Mouse (Mus musculus) myocyte (in vitro differentiated cells): ENCODE results near the gene Zfp46. TPM values are rescaled to one million over a fixed set of nuclear protein-coding genes. Genes with fewer than 3 reads are reported as not detected.

Source experiments
- H3K27me3 ChIP-seq: one replicate; pipeline ENCODE4 v1.6.1; 2011; ENCODE audit not compliant: control insufficient read depth, insufficient read depth, insufficient read length
- H3K36me3 ChIP-seq: one replicate; pipeline ENCODE4 v1.6.1; 2011; ENCODE audit not compliant: control insufficient read depth, insufficient read depth
- H3K4me2 ChIP-seq: one replicate; pipeline ENCODE4 v1.6.1; 2011; ENCODE audit warnings: low read depth, control low read depth
- H3K4me3 ChIP-seq: one replicate; pipeline ENCODE4 v1.5.1; 2011; ENCODE audit warnings: mild to moderate bottlenecking, control low read depth, moderate library complexity
- H3K79me2 ChIP-seq: one replicate; pipeline ENCODE4 v1.6.1; 2011; ENCODE audit not compliant: control insufficient read depth, insufficient read depth
- H3ac ChIP-seq: one replicate; pipeline ENCODE4 v1.6.1; 2011; ENCODE audit not compliant: control insufficient read depth, insufficient read length
- CEBPB ChIP-seq: IDR thresholded peaks from 2 replicates; pipeline ENCODE4 v1.6.1; 2011; ENCODE audit warnings: mild to moderate bottlenecking, moderate library complexity; ENCODE audit not compliant: poor library complexity, insufficient read depth, severe bottlenecking
- E2F4 ChIP-seq: IDR thresholded peaks from one replicate; pipeline ENCODE4 v1.6.1; 2011; ENCODE audit warnings: mild to moderate bottlenecking, control low read depth, moderate library complexity; ENCODE audit not compliant: insufficient read depth
- MAX ChIP-seq: IDR thresholded peaks from one replicate; pipeline ENCODE4 v1.6.1; 2011; ENCODE audit warnings: low read depth, mild to moderate bottlenecking, control low read depth
- MYOD1 ChIP-seq, 3 experiments: IDR thresholded peaks; one replicate each; pipeline ENCODE4 v1.6.1; 2011; ENCODE audit warnings: control low read depth in 2 of 3, low read depth in 2 of 3, mild to moderate bottlenecking in 2 of 3, moderate library complexity in 1 of 3; ENCODE audit not compliant: insufficient read length in 2 of 3, control insufficient read depth in 1 of 3
- MYOG ChIP-seq, 3 experiments: IDR thresholded peaks; one replicate each; pipeline ENCODE4 v1.6.1; 2011; ENCODE audit warnings: control low read depth in 2 of 3, low read depth in 2 of 3, mild to moderate bottlenecking in 2 of 3; ENCODE audit not compliant: insufficient read length in 2 of 3, control insufficient read depth in 1 of 3, insufficient read depth in 1 of 3
- POLR2A ChIP-seq: IDR thresholded peaks from one replicate; pipeline ENCODE4 v1.6.1; 2011; ENCODE audit warnings: low read depth, mild to moderate bottlenecking, control low read depth, moderate library complexity; ENCODE audit not compliant: insufficient read length
- POLR2AphosphoS2 ChIP-seq: IDR thresholded peaks from one replicate; pipeline ENCODE4 v1.6.1; 2011; ENCODE audit warnings: low read depth, control low read depth; ENCODE audit not compliant: insufficient read length
- REST ChIP-seq: IDR thresholded peaks from one replicate; pipeline ENCODE4 v1.6.1; 2011; ENCODE audit warnings: mild to moderate bottlenecking, control low read depth, moderate library complexity; ENCODE audit not compliant: insufficient read depth, insufficient read length
- SRF ChIP-seq: IDR thresholded peaks from one replicate; pipeline ENCODE4 v1.6.1; 2011; ENCODE audit warnings: low read depth; ENCODE audit not compliant: control insufficient read depth, insufficient read length
- TCF12 ChIP-seq: IDR thresholded peaks from one replicate; pipeline ENCODE4 v1.6.1; 2011; ENCODE audit warnings: mild to moderate bottlenecking, control low read depth; ENCODE audit not compliant: poor library complexity, insufficient read depth, severe bottlenecking
- TCF3 ChIP-seq: IDR thresholded peaks from one replicate; pipeline ENCODE4 v1.6.1; 2011; ENCODE audit warnings: low read depth, control low read depth; ENCODE audit not compliant: insufficient read length
- USF1 ChIP-seq: IDR thresholded peaks from one replicate; pipeline ENCODE4 v1.6.1; 2011; ENCODE audit warnings: low read depth, mild to moderate bottlenecking, control low read depth, moderate library complexity
- polyA plus RNA-seq: library from polyadenylated mRNA; unstranded; fragments of >200 nt; fragmentation: generic; extraction: Trizol; gene quantifications from one replicate; pipeline ENCODE4 v1.2.1, GENCODE M21; 2012; ENCODE audit warnings: missing spikeins

Gene Zfp46
- polyA plus RNA-seq, 1 experiment = 9.4 TPM

GRCm38 (mm10) chr4:136255919-136256318 is 28.6 kb upstream of the Zfp46 start:
- H3K4me3 ChIP-seq = no peak overlapping the region
- TF ChIP-seq POLR2AphosphoS2 = no peak
- no peak for TF ChIP-seq MYOG (IDR thresholded peaks at IDR 0.05; ENCODE audit: control insufficient read depth in 1 of 3, insufficient read depth in 1 of 3, insufficient read length in 2 of 3, low read depth in 2 of 3)
- no peak for TF ChIP-seq E2F4
- no peak for TF ChIP-seq SRF
- TF ChIP-seq USF1 = no peak
- TF ChIP-seq MYOD1 (IDR thresholded peaks at IDR 0.05; ENCODE audit: control insufficient read depth in 1 of 3, insufficient read length in 2 of 3, low read depth in 2 of 3) = no peak
- TF ChIP-seq CEBPB = no peak
- TF ChIP-seq POLR2A = no peak
- no peak for TF ChIP-seq REST
- no peak for TF ChIP-seq TCF12
- TF ChIP-seq MAX = no peak
- TF ChIP-seq TCF3 = no peak

DNA sequence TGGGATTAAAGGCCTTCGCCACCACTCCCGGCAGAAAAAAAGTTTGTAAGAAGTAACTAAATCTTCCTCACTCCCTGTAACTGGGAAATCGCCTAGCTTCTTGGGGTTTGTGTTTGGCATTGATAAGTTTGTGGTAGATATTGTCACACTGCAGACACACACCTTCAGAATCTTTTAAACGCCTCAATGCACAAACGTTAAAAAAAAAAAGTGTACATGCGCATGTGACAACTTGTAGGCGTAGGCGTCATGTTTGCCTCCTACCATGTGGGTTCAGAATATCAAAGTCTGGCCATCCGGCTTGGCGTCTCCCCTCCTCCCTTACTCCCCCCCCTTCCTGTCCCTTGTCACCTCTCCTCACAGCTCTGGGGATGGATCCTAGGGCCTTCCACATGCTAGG is 27.8 kb upstream of the Zfp46 start:
- Histone ChIP-seq H3K27me3 (no peaks in the 10 kb centered on the region), H3K4me3 (no peak overlapping the region), H3K36me3 (no peaks in the 10 kb centered on the region), H3ac (no peak overlapping the region), H3K79me2 (no peaks in the 10 kb centered on the region), H3K4me2 (no peak overlapping the region)
- TF ChIP-seq TCF12 = no peak
- no peak for TF ChIP-seq E2F4
- no peak for TF ChIP-seq SRF
- TF ChIP-seq MAX = no peak
- TF ChIP-seq CEBPB = no peak
- TF ChIP-seq MYOD1 (IDR thresholded peaks at IDR 0.05; ENCODE audit: control insufficient read depth in 1 of 3, insufficient read length in 2 of 3, low read depth in 2 of 3) = no peak
- no peak for TF ChIP-seq REST
- TF ChIP-seq POLR2A = no peak
- no peak for TF ChIP-seq TCF3
- TF ChIP-seq USF1 = no peak
- TF ChIP-seq MYOG (IDR thresholded peaks at IDR 0.05; ENCODE audit: control insufficient read depth in 1 of 3, insufficient read depth in 1 of 3, insufficient read length in 2 of 3, low read depth in 2 of 3) = no peak
- no peak for TF ChIP-seq POLR2AphosphoS2

More at GRCm38 (mm10) chr4:136255919-136256318, 28.6 kb upstream of the Zfp46 start:
- Histone ChIP-seq H3ac (no peak overlapping the region), H3K36me3 (no peaks in the 10 kb centered on the region), H3K4me2 (no peak overlapping the region), H3K79me2 (no peaks in the 10 kb centered on the region), H3K27me3 (no peaks in the 10 kb centered on the region)

- no peak overlapping the region for H3ac ChIP-seq
- no peaks in the 10 kb centered on the region for H3K79me2 ChIP-seq
- H3K4me2 ChIP-seq = no peak overlapping the region
- no peak overlapping the region for H3K4me3 ChIP-seq
- H3K36me3 ChIP-seq = no peaks in the 10 kb centered on the region
- TF ChIP-seq POLR2A = no peak
- TF ChIP-seq REST = no peak
- no peak for TF ChIP-seq POLR2AphosphoS2
- TF ChIP-seq MYOD1 (IDR thresholded peaks at IDR 0.05; ENCODE audit: control insufficient read depth in 1 of 3, insufficient read length in 2 of 3, low read depth in 2 of 3) = no peak
- TF ChIP-seq TCF3 = no peak
- TF ChIP-seq SRF = no peak
- no peak for TF ChIP-seq CEBPB
- no peaks in the 10 kb centered on the region for H3K27me3 ChIP-seq
Measured at GRCm38 (mm10) chr4:136259916-136260315, 24.6 kb upstream of the Zfp46 start.

GRCm38 (mm10) chr4:136260491-136261180 is 23.8 kb upstream of the Zfp46 start:
- Histone ChIP-seq H3ac (no peak overlapping the region), H3K79me2 (no peaks in the 10 kb centered on the region), H3K4me2 (no peak overlapping the region), H3K36me3 (no peaks in the 10 kb centered on the region), H3K27me3 (no peaks in the 10 kb centered on the region), H3K4me3 (no peak overlapping the region)
- TF ChIP-seq USF1 = no peak
- no peak for TF ChIP-seq TCF3
- no peak for TF ChIP-seq MYOG (IDR thresholded peaks at IDR 0.05; ENCODE audit: control insufficient read depth in 1 of 3, insufficient read depth in 1 of 3, insufficient read length in 2 of 3, low read depth in 2 of 3)

DNA sequence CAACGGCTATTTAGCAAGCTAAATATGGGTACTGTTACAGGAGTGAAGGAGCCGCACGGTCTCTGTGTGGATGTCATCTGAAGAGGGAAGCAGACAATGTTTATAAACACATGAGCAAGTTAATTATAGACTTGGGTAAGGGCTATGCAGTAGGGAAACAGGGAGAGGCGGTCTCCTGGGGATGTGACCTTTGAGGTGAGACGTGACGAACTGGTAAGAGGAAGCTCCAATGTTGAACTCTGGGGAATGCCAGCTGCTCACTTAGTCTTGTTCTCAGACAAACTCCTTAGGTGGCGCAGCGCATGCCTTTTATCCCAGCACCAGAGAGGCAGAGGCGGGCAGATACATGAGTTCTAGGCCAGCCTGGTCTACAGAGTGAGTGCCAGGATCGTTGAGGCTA is 22.6 kb upstream of the Zfp46 start:
- Histone ChIP-seq H3K79me2 (no peaks in the 10 kb centered on the region), H3ac (no peak overlapping the region), H3K36me3 (no peaks in the 10 kb centered on the region), H3K4me2 (no peak overlapping the region), H3K27me3 (no peaks in the 10 kb centered on the region), H3K4me3 (no peak overlapping the region)
- TF ChIP-seq MYOD1 (IDR thresholded peaks at IDR 0.05; ENCODE audit: control insufficient read depth in 1 of 3, insufficient read length in 2 of 3, low read depth in 2 of 3) = no peak
- no peak for TF ChIP-seq POLR2A
- no peak for TF ChIP-seq E2F4
- no peak for TF ChIP-seq MAX
- no peak for TF ChIP-seq SRF
- no peak for TF ChIP-seq CEBPB
- no peak for TF ChIP-seq POLR2AphosphoS2
- no peak for TF ChIP-seq USF1
- no peak for TF ChIP-seq MYOG (IDR thresholded peaks at IDR 0.05; ENCODE audit: control insufficient read depth in 1 of 3, insufficient read depth in 1 of 3, insufficient read length in 2 of 3, low read depth in 2 of 3)
- no peak for TF ChIP-seq TCF3
- no peak for TF ChIP-seq TCF12
- TF ChIP-seq REST = no peak
